Mouse (Mus musculus) layer of hippocampus, postnatal 14 days (tissue): Measurements from ENCODE around the gene Adam6b. TPM values are rescaled to one million over a fixed set of nuclear protein-coding genes. Genes with fewer than 3 reads are reported as not detected.
"Not testable (repeated sequence)": the region's sequence is repeated elsewhere in the genome, so short reads cannot be mapped to it uniquely, and the experiment has no call there.

ENCODE experiments used
- DNase-seq, 2 experiments: peaks; one replicate each; pipeline ENCODE4 v3.0.0; 2021 to 2022; ENCODE audit warnings: low spot score in 2 of 2, mixed read lengths in 1 of 2
- long read RNA-seq, 2 experiments: library from polyadenylated mRNA; stranded (forward); transcript quantifications; one replicate each; pipeline ENCODE4 v2.0.0; 2021
- total RNA-seq, 2 experiments: library from RNA; stranded (reverse); gene quantifications; 2 replicates each; pipeline ENCODE4 v1.2.3; 2021

Adam6b gene
- not detected for total RNA-seq
- long read RNA-seq, experiment 1: 0 reads
- long read RNA-seq, experiment 2: 0 reads

- not testable (repeated sequence) for DNase-seq
Measured at GRCm38 (mm10) chr12:113489211-113489610, at the start of gene Adam6b. Gene Adam6b (plus strand): TSS chr12:113489511.

GRCm38 (mm10) chr12:113446061-113446460 is 43.2 kb upstream of the Adam6b start:
- DNase-seq: no peak

GRCm38 (mm10) chr12:113476164-113476563 is 13.1 kb upstream of the Adam6b start:
- no peak for DNase-seq

GRCm38 (mm10) chr12:113482147-113482546 is 7.2 kb upstream of the Adam6b start:
- DNase-seq: no peak

- DNase-seq: no peak
Measured at GRCm38 (mm10) chr12:113482661-113483389, 6.5 kb upstream of the Adam6b start.

- no peak for DNase-seq
Measured at GRCm38 (mm10) chr12:113483492-113484162, 5.7 kb upstream of the Adam6b start.

- DNase-seq: peak in 1 of 2 experiments; percentile 1
Measured at GRCm38 (mm10) chr12:113484971-113485485, 4.3 kb upstream of the Adam6b start.

- DNase-seq: peak; percentile 7 to 28
Measured at GRCm38 (mm10) chr12:113487693-113488092, 1.6 kb upstream of the Adam6b start.

GRCm38 (mm10) chr12:113525901-113526300 is 36.6 kb downstream of the Adam6b start:
- no peak for DNase-seq

Other genes with a start within 250 kb of the Adam6b start
- not detected for gene Adam6a, start 54.4 kb downstream of the Adam6b start, total RNA-seq